Mouse (Mus musculus) lung, embryonic 14.5 days (tissue): ENCODE measurements around the gene Dnmt1. TPM values are rescaled to one million over a fixed set of nuclear protein-coding genes. Genes with fewer than 3 reads are reported as not detected.

Source experiments
- ATAC-seq: fragments of 200-750 bp; cut with Nextera tagmentation; 2 replicates; pipeline ENCODE4 v1.8.0; 2017; ENCODE audit warnings: mild to moderate bottlenecking, moderate TSS enrichment, moderate library complexity; ENCODE audit not compliant: insufficient read depth
- DNase-seq: peaks from one replicate; pipeline ENCODE4 v3.0.0-alpha.2; 2015
- H3K27ac ChIP-seq: fragments of 300-500 bp; sonication (generic); 2 replicates; pipeline ENCODE4 v1.5.1; 2014; ENCODE audit warnings: low read depth, mild to moderate bottlenecking, moderate library complexity
- H3K27me3 ChIP-seq: fragments of 300-500 bp; sonication (generic); 2 replicates; pipeline ENCODE4 v1.6.1; 2014; ENCODE audit warnings: low read length, control low read depth; ENCODE audit not compliant: insufficient read depth
- H3K36me3 ChIP-seq: fragments of 300-500 bp; sonication (generic); 2 replicates; pipeline ENCODE4 v1.6.1; 2014; ENCODE audit warnings: control low read depth; ENCODE audit not compliant: insufficient read depth
- H3K4me1 ChIP-seq: fragments of 300-500 bp; sonication (generic); 2 replicates; pipeline ENCODE4 v1.6.1; 2014; ENCODE audit warnings: antibody characterized with exemption, control low read depth; ENCODE audit not compliant: insufficient read depth
- H3K4me2 ChIP-seq: fragments of 300-500 bp; sonication (generic); 2 replicates; pipeline ENCODE4 v1.6.1; 2014; ENCODE audit warnings: mild to moderate bottlenecking
- H3K4me3 ChIP-seq: fragments of 300-500 bp; sonication (generic); 2 replicates; pipeline ENCODE4 v1.5.1; 2014; ENCODE audit warnings: low read depth, low read length
- H3K9ac ChIP-seq: fragments of 300-500 bp; sonication (generic); 2 replicates; pipeline ENCODE4 v1.6.1; 2014
- H3K9me3 ChIP-seq: fragments of 300-500 bp; sonication (generic); 2 replicates; pipeline ENCODE4 v1.6.1; 2016; ENCODE audit warnings: low read depth, low read length, control low read depth
- CTCF ChIP-seq: IDR thresholded peaks from 2 replicates; pipeline ENCODE4 v1.5.1; 2016; ENCODE audit warnings: antibody characterized with exemption, low read depth
- WGBS: fragments of 180-500 bp; shearing (Covaris S2); extraction: QIAGEN DNeasy Blood & Tissue Kit; methylation state at CpG from one replicate; pipeline ENCODE4 v1.1.7; 2014; 5-methylcytosine and 5-hydroxymethylcytosine counted together
- microRNA-seq: library from miRNA; unstranded; fragments of <30 nt; microRNA quantifications from one replicate; pipeline ENCODE4, GENCODE M21; 2016; ENCODE audit warnings: borderline number of aligned reads
- polyA plus RNA-seq: library from polyadenylated mRNA; unstranded; fragments of >200 nt; fragmentation: Nextera tagmentation; extraction: Ambion mirVana; gene quantifications from 2 replicates; pipeline ENCODE4 v1.2.1, GENCODE M21; 2014

The Dnmt1 gene
- polyA plus RNA-seq, 1 experiment from 2014 or later = 82.1 TPM

GRCm38 (mm10) chr9:20859926-20860325 lies 99.8 kb downstream of the Dnmt1 start:
- no peaks in the 10 kb centered on the region for H3K27me3 ChIP-seq
- no peak overlapping the region for H3K4me3 ChIP-seq
- H3K9ac ChIP-seq = no peak overlapping the region
- no peaks in the 10 kb centered on the region for H3K9me3 ChIP-seq
- H3K4me1 ChIP-seq = no peaks in the 10 kb centered on the region
- ATAC-seq (no peak), DNase-seq (no peak)
- TF ChIP-seq CTCF = no peak
- H3K36me3 ChIP-seq = no peaks in the 10 kb centered on the region
- WGBS = 44% methylated on average over 6 of the region's 6 CpGs
- no peak overlapping the region for H3K4me2 ChIP-seq
- no peak overlapping the region for H3K27ac ChIP-seq

Small RNA genes lying within 50 kb of the gene (microRNA-seq; reads per million reads assigned to microRNA genes)
- gene Mir7081 = not detected

Other genes starting within 250 kb of the Dnmt1 start
- 1.2 and 1.7 TPM in 2 replicates for gene Olfm2, start 213.5 kb downstream of the Dnmt1 start, polyA plus RNA-seq
- 0.22 and 0.26 TPM in 2 replicates for gene Col5a3, start 144.8 kb downstream of the Dnmt1 start, polyA plus RNA-seq
- gene Rdh8, start 141.4 kb downstream of the Dnmt1 start, polyA plus RNA-seq = not detected in 2 replicates
- gene A230050P20Rik, start 91.2 kb downstream of the Dnmt1 start, polyA plus RNA-seq = 8.0 and 9.4 TPM in 2 replicates
- gene Angptl6, start 80.2 kb downstream of the Dnmt1 start, polyA plus RNA-seq = 1.9 and 2.9 TPM in 2 replicates
- gene Ppan, start 71.7 kb downstream of the Dnmt1 start, polyA plus RNA-seq = 77.3 and 83.6 TPM in 2 replicates
- 295 and 296 TPM in 2 replicates for gene Eif3g, start 61.3 kb downstream of the Dnmt1 start, polyA plus RNA-seq
- gene S1pr2, start 16.9 kb upstream of the Dnmt1 start, polyA plus RNA-seq = 58.0 and 62.3 TPM in 2 replicates
- 156 and 166 TPM in 2 replicates for gene Mrpl4, start 42.9 kb upstream of the Dnmt1 start, polyA plus RNA-seq
- 33.6 and 41.5 TPM in 2 replicates for gene Icam1, start 56.1 kb upstream of the Dnmt1 start, polyA plus RNA-seq
- gene Icam4, start 69.5 kb upstream of the Dnmt1 start, polyA plus RNA-seq = 1.5 TPM in 2 replicates
- 0.09 and 0.31 TPM in 2 replicates for gene Icam5, start 72.2 kb upstream of the Dnmt1 start, polyA plus RNA-seq
- gene Zglp1, start 107.2 kb upstream of the Dnmt1 start, polyA plus RNA-seq = 1.4 TPM in 1 of 2 replicates, not detected in the other
- gene Gm49373, start 113.2 kb upstream of the Dnmt1 start, polyA plus RNA-seq = 0.22 and 0.78 TPM in 2 replicates
- gene Fdx1l, start 113.7 kb upstream of the Dnmt1 start, polyA plus RNA-seq = 59.4 and 66.1 TPM in 2 replicates
- gene Gm38431, start 132.1 kb upstream of the Dnmt1 start, polyA plus RNA-seq = 2.3 and 3.0 TPM in 2 replicates
- gene Raver1, start 132.1 kb upstream of the Dnmt1 start, polyA plus RNA-seq = 106 and 113 TPM in 2 replicates
- gene Tyk2, start 171.4 kb upstream of the Dnmt1 start, polyA plus RNA-seq = 9.5 and 12.5 TPM in 2 replicates
- 352 and 353 TPM in 2 replicates for gene Cdc37, start 190.1 kb upstream of the Dnmt1 start, polyA plus RNA-seq
- 8.4 and 9.4 TPM in 2 replicates for gene Pde4a, start 205.8 kb upstream of the Dnmt1 start, polyA plus RNA-seq